Mouse (Mus musculus) left cerebral cortex, adult 8-10 months (tissue): ENCODE data around the gene Apopt1. TPM values are rescaled to one million over a fixed set of nuclear protein-coding genes. Genes with fewer than 3 reads are reported as not detected.

Source experiments
- DNase-seq, 2 experiments: peaks; one replicate each; pipeline ENCODE4 v3.0.0; 2022; ENCODE audit warnings: low spot score in 2 of 2
- total RNA-seq, 4 experiments: library from RNA; stranded (reverse); gene quantifications; 2 replicates each; pipeline ENCODE4 v1.2.4; 2022

Gene Apopt1
- total RNA-seq, 4 experiments from 2014 or later = 38.6 to 41.1 (median 39.6) TPM

DNA sequence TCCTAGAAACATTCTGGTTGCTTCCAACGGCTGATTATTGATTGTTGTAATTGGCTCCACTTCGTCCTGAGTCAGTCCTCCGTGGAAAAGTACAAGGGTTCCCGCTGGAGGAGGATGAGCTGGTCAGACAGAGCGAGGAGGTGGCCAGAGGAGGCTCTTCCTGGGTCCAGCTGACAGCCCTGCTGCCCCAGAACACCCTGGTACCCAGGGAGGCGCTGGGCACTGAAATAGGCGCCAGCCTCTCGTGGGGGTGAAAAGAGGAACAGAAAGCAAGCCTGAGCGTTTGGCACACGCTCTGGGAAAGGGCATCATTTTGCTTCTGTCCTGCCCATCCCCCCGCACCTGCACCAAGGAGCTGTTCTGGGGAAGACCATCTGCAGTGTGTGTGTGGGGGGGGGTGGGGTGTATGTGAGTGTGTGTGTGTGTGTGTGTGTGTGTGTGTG lies 30.9 kb downstream of the Apopt1 start:
- DNase-seq = no peak

GRCm38 (mm10) chr12:111745274-111745673 lies 32.2 kb downstream of the Apopt1 start:
- DNase-seq = no peak

GRCm38 (mm10) chr12:111746091-111746490 lies 33.0 kb downstream of the Apopt1 start:
- no peak for DNase-seq

- no peak for DNase-seq
Measured at GRCm38 (mm10) chr12:111747421-111747820, 34.4 kb downstream of the Apopt1 start.

GRCm38 (mm10) chr12:111750739-111751138 lies 37.7 kb downstream of the Apopt1 start:
- no peak for DNase-seq

- DNase-seq = peak in 1 of 2 experiments; percentile 53
Measured at GRCm38 (mm10) chr12:111752491-111752890, 39.4 kb downstream of the Apopt1 start.

DNA sequence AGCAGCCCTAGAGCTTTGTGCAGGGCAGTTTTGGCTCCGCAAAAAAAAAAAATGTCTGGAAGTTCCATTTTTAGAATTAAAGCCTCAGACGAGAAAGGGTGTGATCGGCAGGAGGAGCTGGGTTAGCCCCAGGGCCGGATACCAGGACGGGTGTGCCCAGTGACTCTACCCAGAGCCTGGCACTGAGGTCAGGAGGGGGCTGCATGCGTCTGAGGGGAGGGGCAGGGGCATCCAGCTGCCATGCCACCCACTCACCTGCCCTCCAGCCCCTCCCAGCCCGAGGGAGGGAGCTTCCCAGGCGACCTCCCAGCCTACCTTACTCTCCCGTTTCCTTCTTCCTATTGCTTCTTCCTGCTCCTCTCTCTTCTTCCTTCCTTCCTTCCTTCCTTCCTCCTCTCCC lies 40.3 kb downstream of the Apopt1 start:
- DNase-seq = no peak

DNA sequence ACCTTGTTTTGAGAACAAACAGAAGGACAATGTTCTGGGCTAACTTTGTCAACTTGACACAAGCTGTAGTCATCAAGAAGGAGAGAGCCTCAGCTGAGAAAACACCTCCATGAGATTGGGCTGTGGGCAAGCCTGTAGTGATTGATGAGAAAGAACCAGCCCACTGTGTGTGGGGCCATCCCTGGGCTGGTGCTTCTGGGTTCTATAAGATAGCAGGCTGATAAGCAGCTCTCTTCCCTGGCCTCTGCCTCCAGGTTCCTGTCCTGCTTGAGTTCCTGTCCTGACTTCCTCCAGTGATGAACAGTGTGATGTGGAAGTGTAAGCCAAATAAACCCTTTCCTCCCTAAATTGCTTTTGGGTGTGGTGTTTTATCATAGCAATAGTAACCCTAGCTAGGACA lies 41.6 kb downstream of the Apopt1 start:
- no peak for DNase-seq

DNA sequence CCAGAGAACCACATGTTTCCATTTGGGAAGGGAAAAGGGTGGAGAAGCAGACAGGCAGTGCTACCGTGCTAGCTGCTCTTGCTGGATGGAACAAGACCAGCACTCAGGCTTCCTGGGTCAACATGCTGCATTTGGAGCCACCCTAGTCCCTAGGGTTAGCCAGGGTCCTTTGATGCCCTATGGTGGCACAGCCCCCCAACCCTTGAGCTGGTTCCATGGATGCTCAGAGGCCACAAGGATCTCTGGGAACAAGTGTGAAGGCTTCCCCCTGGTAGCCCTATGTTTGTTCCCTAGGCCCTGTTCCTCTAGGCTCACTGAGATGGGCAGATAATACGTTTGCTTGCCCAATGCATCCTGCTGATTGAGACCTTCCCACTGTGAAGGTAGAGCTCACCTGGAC lies 42.2 kb downstream of the Apopt1 start:
- no peak for DNase-seq

DNA sequence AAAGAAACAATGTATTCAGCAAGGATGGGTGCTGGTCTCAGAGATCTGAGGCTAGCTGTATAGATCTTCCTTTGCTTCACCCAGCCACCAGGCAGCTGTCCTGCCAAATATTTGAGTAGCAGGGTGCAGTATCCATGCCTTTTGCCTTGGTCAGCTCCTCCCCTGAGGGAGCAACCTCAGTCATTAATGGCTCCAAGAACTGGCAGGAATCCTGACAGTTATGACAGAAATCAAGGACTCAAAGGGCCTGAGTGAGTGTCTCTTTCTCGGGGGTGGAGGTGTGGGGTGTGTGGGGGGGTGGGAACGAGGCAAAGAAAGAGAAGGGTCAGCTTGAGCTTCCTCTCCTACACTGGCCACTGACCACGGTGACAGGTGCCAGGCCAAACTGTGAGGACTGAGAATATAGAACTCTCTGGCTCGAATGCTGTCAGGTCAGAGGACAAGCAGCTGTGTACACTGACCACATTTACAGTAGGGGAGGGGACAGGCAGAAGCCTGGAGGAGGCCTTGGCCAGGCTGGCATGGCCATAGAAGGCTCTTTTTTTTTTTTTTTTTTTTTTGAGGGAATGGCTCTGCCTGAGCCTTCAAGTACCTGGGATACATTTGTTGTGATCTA lies 43.1 kb downstream of the Apopt1 start:
- no peak for DNase-seq

DNA sequence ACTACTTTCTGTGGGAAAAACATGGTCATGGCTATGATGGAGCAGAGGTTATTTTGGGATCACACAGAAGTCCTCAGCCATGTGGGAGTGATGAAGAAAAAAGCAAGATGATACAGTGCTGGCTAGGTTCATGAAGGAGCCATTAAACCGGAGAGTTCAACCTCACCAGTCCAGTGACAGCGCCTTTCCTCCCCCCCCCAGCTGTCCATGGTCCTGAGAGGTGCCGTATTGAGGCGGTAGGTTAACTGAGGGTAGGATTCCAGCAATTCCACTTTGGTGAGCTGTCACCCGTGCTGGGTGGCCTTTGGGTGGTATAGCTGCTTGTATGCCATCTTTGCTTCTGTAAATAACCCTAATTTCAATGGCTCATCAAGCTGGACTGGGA lies 43.6 kb downstream of the Apopt1 start:
- no peak for DNase-seq

DNA sequence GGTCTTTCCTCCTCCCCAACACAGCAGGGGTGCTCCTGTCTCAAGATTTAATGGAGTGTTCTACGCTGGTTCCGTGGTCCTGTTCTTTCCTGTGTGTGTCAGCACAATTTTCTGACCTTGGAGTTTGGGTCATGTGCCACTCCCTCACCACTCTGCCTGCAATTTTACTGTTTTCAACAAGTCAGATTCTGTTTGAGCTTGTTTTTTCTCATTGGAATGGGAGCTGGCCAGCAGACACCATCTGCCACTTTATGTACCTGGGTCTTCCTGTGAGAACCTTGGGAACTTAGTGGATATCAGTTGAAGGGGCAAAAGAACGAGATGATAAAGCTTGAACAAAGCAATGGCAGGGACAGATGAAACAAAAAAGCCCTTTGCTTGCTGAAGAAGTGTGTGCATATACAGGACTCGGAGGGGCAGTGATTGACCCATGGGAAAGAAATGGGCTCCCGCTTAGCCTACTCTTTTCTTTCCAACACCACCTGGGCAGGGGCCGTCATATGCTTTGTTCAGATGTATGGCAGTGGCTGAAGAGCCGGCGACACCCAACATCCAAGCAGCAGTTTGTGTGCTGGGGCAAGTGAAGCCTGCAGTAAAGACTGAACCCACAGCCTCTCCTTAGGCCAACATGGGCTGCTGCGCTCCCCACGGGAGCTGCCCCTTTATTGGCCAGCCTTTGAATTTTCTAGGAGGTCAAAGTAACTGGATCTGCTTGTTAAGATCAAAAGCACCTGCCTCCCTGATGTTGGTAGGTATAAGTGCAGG lies 44.7 kb downstream of the Apopt1 start:
- DNase-seq = peak in 1 of 2 experiments; percentile 25

DNA sequence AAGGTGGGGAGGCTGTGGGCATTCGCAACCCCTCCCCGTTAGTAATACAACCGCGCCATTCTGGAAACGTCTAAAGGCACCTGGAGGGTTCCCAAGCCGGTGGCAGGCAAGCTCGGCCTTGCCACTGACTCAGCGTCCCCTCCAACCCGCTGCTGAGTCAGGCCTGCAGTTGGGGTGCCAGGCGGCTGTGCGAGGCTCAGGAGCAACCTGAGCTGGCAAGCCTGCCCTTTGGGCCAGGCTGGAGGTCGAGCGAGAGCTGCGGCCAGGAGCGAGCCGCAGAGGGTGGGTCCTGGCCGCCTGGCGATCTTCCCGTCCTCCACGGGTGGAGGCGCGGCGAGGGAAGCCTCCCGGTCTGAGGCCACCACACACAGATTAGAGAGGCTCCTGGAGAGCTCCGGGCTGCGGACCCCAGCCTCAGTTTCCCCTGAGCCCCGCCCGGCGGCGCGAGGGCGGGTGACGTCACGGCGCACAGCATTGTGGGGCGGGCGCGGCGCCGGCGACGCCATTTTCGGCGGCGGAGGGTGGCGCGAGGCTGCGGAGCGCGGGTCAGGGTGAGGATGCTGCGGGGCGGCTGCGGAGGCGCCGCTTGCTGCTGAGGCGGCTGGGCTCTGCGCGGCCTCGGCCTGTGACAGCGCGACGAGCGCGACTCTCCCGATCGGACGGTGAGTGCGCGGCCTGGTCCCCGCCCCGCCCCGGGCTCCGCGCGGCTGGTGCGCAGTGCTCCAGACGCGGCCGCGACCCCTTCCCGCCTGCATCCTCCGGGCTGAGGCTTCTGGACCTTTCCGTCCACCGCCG lies 45.5 kb downstream of the Apopt1 start, which contains the start of gene Klc1:
Klc1 (plus strand) TSS at position 469 of the 795 bp plus-strand sequence.
- DNase-seq = peak; percentile 65 to 75

- peak in 1 of 2 experiments; percentile 39 for DNase-seq
Measured at GRCm38 (mm10) chr12:111759176-111760061, 46.4 kb downstream of the Apopt1 start.

DNA sequence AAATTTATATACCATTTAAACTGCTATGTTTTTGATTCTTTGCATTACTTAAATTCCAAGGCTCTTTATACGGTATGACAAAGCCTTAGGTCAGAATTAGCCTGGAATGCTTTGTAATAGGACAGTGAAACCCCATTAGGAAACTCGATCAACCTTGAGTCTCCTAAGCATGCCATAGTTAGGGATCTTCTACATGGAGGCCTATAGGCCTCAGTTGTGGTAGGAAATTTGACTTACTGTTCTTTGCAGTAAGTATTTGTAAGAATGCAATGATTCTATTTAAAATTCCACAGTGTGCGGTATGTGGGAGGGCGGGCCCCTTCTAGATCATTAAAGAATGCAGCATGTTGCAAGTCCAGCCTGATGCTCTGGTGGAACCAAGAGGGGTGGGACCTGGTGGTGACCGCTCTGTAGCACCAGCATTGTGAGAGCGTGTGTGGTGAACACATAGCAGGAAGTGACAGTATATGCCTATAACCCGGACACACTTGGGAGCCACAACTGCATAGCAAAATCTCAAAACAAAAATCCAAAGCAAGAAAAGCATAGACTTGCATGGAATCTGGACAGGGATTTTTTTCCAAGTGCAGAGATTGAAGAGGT lies 47.3 kb downstream of the Apopt1 start:
- no peak for DNase-seq

DNA sequence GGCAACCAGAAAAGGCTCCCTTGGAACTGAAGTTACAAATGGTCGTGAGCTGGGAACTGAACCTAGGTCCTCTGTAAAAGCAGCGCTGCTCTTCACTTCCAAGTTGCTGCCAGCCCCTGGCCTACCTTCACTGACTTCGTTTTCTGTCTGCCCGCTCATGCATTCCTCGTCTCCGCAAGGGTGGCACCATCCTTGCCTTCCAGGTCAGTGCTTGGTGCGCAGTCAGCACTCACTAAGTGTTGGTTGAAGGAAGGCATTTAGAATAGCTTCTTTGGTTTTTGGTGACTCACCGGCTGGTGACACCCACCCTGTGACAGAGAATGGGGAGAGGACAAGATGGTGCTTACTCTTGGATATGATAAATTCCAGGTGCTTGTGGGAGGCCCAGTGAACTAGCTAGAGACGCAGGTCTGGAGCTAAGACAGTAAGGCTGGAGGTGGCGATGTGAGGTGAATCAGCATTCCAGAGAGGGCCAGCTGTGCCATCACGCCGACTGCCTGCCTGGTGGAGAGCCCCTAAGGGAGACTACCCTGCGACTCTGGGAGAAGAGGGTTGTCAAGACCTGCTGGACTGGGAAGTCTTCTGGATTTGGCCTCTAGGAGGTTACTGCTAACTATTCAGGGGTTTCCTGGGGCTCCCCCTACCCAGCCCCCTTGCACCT lies 49.7 kb downstream of the Apopt1 start:
- DNase-seq = peak in 1 of 2 experiments; percentile 65

DNA sequence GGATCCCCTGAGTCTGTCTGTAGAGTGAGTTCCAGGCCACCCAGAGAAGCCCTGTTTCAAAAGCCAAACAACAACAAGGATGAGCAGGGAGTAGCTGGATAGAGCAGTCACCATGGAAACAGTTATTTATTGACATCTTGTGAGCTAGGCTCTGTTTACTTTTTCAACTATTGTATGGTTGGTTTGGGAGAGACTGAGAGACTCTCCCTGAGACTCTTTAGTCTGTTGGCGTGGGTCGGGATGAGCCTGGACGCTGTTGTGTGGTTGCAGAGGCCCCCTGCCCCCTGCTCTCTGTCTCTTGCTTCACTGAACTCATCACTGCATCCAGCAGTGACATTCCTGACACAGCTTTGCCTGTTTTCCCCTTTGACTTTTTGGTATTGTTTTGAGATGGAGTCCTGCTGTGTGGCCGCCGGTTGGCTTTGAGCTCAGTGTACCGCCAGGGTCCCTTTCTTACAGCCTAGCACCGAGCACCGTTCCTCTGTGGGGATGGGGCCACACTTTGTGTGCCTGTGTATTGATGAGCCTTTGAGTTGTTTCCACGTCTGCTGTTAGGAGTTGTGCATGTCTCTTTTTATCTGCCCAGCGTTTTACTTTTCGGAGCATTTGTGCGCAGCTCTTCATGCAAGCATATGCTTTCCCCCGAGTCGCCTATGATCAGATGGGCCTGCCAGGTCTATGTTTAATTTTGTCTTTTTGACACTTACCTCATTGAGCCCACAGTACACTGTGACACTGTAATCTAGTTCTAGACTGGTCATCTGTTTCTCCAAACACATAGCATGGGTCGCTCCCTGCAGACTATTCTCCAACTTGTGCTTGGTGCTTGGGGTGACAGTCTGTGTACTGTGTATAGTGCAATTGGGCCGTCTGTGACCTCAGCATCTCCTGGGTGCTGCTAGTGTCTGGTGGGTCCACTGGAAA lies 53.5 kb downstream of the Apopt1 start:
- no peak for DNase-seq

DNA sequence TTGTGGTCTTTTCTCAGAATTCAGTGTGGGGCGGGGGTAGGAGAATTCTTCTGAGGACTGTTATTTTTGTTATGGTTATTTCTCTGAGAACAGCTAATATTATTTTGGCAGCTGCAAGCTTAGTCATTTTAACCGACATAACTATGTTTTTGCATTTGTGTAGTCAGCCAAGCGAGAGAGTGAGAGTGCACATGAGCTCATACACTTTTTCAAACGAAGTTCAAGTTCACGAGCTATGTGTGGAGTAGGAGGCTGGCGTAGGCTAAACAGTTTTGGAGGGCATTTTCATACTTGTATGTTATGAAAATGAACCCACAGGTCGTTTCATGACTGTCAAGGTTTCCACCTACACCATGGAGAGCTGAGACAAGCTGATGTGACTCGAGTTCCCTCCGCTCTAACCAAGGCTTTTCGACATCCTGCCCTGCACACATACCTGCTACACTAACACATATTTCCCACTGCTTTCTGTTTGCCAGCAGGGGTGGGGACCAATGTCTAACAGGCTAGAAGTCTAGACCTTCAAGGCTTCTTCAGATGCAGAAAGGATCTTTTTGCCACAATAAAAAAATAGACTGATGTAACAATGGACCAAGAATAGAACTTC lies 55.4 kb downstream of the Apopt1 start:
- DNase-seq = no peak

- DNase-seq = no peak
Measured at GRCm38 (mm10) chr12:111769306-111769705, 56.2 kb downstream of the Apopt1 start.
